Mouse (Mus musculus) embryonic fibroblast, embryonic 13.5 days (primary cell): ENCODE measurements at regions not wholly inside any gene's neighbourhood (a gene's known extent, or its start where the extent isn't known, plus 50 kb on each side); places are given as distances from the start of the nearest gene placed in this dataset.

Source experiments
- CTCF ChIP-seq: IDR thresholded peaks from 2 replicates; pipeline ENCODE4 v1.5.1; 2011; ENCODE audit warnings: mild to moderate bottlenecking, control low read depth, low read length, moderate library complexity, borderline replicate concordance; ENCODE audit not compliant: insufficient read depth
- POLR2A ChIP-seq: IDR thresholded peaks from 2 replicates; pipeline ENCODE4 v1.6.1; 2011; ENCODE audit warnings: low read depth, mild to moderate bottlenecking, control low read depth, low read length, moderate library complexity

GRCm38 (mm10) chr13:51905270-51905669 is 58.8 kb downstream of the Gadd45g start:
- no peak for TF ChIP-seq CTCF
- TF ChIP-seq POLR2A: no peak
